Mouse (Mus musculus): ENCODE data around the gene Gja5.
"Not testable (repeated sequence)": the region's sequence is repeated elsewhere in the genome, so short reads cannot be mapped to it uniquely, and the experiment has no call there.

Gja5 gene

GRCm38 (mm10) chr3:97051264-97051744 lies 146.8 kb downstream of the Gja5 start:
- no peaks in the 10 kb centered on the region for H3K36me3 ChIP-seq (ENCODE audit: insufficient read depth, low read length)
- TF ChIP-seq NANOG (IDR thresholded peaks at IDR 0.05; ENCODE audit: borderline replicate concordance, low read length) (no peak), CTCF (conservative IDR thresholded peaks at IDR 0.05; ENCODE audit: low read length) (no peak), POU5F1 (IDR thresholded peaks at IDR 0.05; ENCODE audit: borderline replicate concordance, low read length) (no peak)
- peaks cover 11% of the 10 kb centered on the region for H3K4me1 ChIP-seq (replicated peaks; ENCODE audit: low read depth, low read length)
- 0 out of 2 replicates have a peak overlapping the region, but pooled peaks have one; percentile 3 for H3K4me3 ChIP-seq (replicated peaks; ENCODE audit: low read length)
- H3K9me3 ChIP-seq (ENCODE audit: low read length): no peaks in the 10 kb centered on the region
- H3K27me3 ChIP-seq (ENCODE audit: insufficient read depth, low read length): no peaks in the 10 kb centered on the region

GRCm38 (mm10) chr3:97052069-97052799 lies 147.7 kb downstream of the Gja5 start:
- Histone ChIP-seq H3K27me3 (ENCODE audit: insufficient read depth, low read length) (no peaks in the 10 kb centered on the region), H3K36me3 (ENCODE audit: insufficient read depth, low read length) (no peaks in the 10 kb centered on the region), H3K9me3 (ENCODE audit: low read length) (no peaks in the 10 kb centered on the region), H3K4me1 (replicated peaks; ENCODE audit: low read depth, low read length) (peaks cover 11% of the 10 kb centered on the region), H3K4me3 (replicated peaks; ENCODE audit: low read length) (no peak overlapping the region)
- no peak for TF ChIP-seq CTCF (conservative IDR thresholded peaks at IDR 0.05; ENCODE audit: low read length)
- TF ChIP-seq POU5F1 (IDR thresholded peaks at IDR 0.05; ENCODE audit: borderline replicate concordance, low read length): no peak
- no peak for TF ChIP-seq NANOG (IDR thresholded peaks at IDR 0.05; ENCODE audit: borderline replicate concordance, low read length)

GRCm38 (mm10) chr3:97058704-97059103 lies 154.2 kb downstream of the Gja5 start:
- no peaks in the 10 kb centered on the region for H3K36me3 ChIP-seq (ENCODE audit: insufficient read depth, low read length)
- H3K4me3 ChIP-seq (replicated peaks; ENCODE audit: low read length): no peak overlapping the region
- no peak for TF ChIP-seq NANOG (IDR thresholded peaks at IDR 0.05; ENCODE audit: borderline replicate concordance, low read length)
- TF ChIP-seq POU5F1 (IDR thresholded peaks at IDR 0.05; ENCODE audit: borderline replicate concordance, low read length): no peak
- TF ChIP-seq CTCF (conservative IDR thresholded peaks at IDR 0.05; ENCODE audit: low read length): no peak
- H3K9me3 ChIP-seq (ENCODE audit: low read length): no peaks in the 10 kb centered on the region
- H3K27me3 ChIP-seq (ENCODE audit: insufficient read depth, low read length): no peaks in the 10 kb centered on the region
- H3K4me1 ChIP-seq (replicated peaks; ENCODE audit: low read depth, low read length): no peaks in the 10 kb centered on the region; the same call in 1 of the 2 replicates

- Histone ChIP-seq H3K27me3 (ENCODE audit: insufficient read depth, low read length) (no peaks in the 10 kb centered on the region), H3K36me3 (ENCODE audit: insufficient read depth, low read length) (no peaks in the 10 kb centered on the region), H3K9me3 (ENCODE audit: low read length) (no peaks in the 10 kb centered on the region), H3K4me3 (replicated peaks; ENCODE audit: low read length) (no peak overlapping the region), H3K4me1 (replicated peaks; ENCODE audit: low read depth, low read length) (no peaks in the 10 kb centered on the region; the same call in 1 of the 2 replicates)
- TF ChIP-seq CTCF (conservative IDR thresholded peaks at IDR 0.05; ENCODE audit: low read length): no peak
- TF ChIP-seq POU5F1 (IDR thresholded peaks at IDR 0.05; ENCODE audit: borderline replicate concordance, low read length): no peak
- TF ChIP-seq NANOG (IDR thresholded peaks at IDR 0.05; ENCODE audit: borderline replicate concordance, low read length): no peak
Observed at GRCm38 (mm10) chr3:97060119-97060518, 155.6 kb downstream of the Gja5 start.

- no peaks in the 10 kb centered on the region for H3K9me3 ChIP-seq (ENCODE audit: low read length)
- no peaks in the 10 kb centered on the region; the same call in 1 of the 2 replicates for H3K4me1 ChIP-seq (replicated peaks; ENCODE audit: low read depth, low read length)
- no peak for TF ChIP-seq CTCF (conservative IDR thresholded peaks at IDR 0.05; ENCODE audit: low read length)
- no peak for TF ChIP-seq NANOG (IDR thresholded peaks at IDR 0.05; ENCODE audit: borderline replicate concordance, low read length)
- TF ChIP-seq POU5F1 (IDR thresholded peaks at IDR 0.05; ENCODE audit: borderline replicate concordance, low read length): no peak
- H3K36me3 ChIP-seq (ENCODE audit: insufficient read depth, low read length): no peaks in the 10 kb centered on the region
- H3K27me3 ChIP-seq (ENCODE audit: insufficient read depth, low read length): no peaks in the 10 kb centered on the region
- no peak overlapping the region for H3K4me3 ChIP-seq (replicated peaks; ENCODE audit: low read length)
Observed at GRCm38 (mm10) chr3:97062814-97063213, 158.3 kb downstream of the Gja5 start.

- no peaks in the 10 kb centered on the region; the same call in 1 of the 2 replicates for H3K4me1 ChIP-seq (replicated peaks; ENCODE audit: low read depth, low read length)
- no peaks in the 10 kb centered on the region for H3K27me3 ChIP-seq (ENCODE audit: insufficient read depth, low read length)
- TF ChIP-seq POU5F1 (IDR thresholded peaks at IDR 0.05; ENCODE audit: borderline replicate concordance, low read length) (no peak), CTCF (conservative IDR thresholded peaks at IDR 0.05; ENCODE audit: low read length) (no peak), NANOG (IDR thresholded peaks at IDR 0.05; ENCODE audit: borderline replicate concordance, low read length) (no peak)
- no peak overlapping the region for H3K4me3 ChIP-seq (replicated peaks; ENCODE audit: low read length)
- H3K9me3 ChIP-seq (ENCODE audit: low read length): no peaks in the 10 kb centered on the region
- H3K36me3 ChIP-seq (ENCODE audit: insufficient read depth, low read length): no peaks in the 10 kb centered on the region
Observed at GRCm38 (mm10) chr3:97064046-97064445, 159.6 kb downstream of the Gja5 start.

GRCm38 (mm10) chr3:97069589-97069988 lies 165.1 kb downstream of the Gja5 start:
- not testable (repeated sequence) for H3K9me3 ChIP-seq (ENCODE audit: low read length); H3K27me3 ChIP-seq (ENCODE audit: insufficient read depth, low read length); H3K4me1 ChIP-seq (replicated peaks; ENCODE audit: low read depth, low read length); H3K4me3 ChIP-seq (replicated peaks; ENCODE audit: low read length); H3K36me3 ChIP-seq (ENCODE audit: insufficient read depth, low read length)

- H3K4me1 ChIP-seq (replicated peaks; ENCODE audit: low read depth, low read length); H3K27me3 ChIP-seq (ENCODE audit: insufficient read depth, low read length); H3K4me3 ChIP-seq (replicated peaks; ENCODE audit: low read length); H3K9me3 ChIP-seq (ENCODE audit: low read length); H3K36me3 ChIP-seq (ENCODE audit: insufficient read depth, low read length): not testable (repeated sequence)
Observed at GRCm38 (mm10) chr3:97071916-97072315, 167.4 kb downstream of the Gja5 start.

- not testable (repeated sequence) for H3K4me3 ChIP-seq (replicated peaks; ENCODE audit: low read length); H3K36me3 ChIP-seq (ENCODE audit: insufficient read depth, low read length); H3K4me1 ChIP-seq (replicated peaks; ENCODE audit: low read depth, low read length); H3K9me3 ChIP-seq (ENCODE audit: low read length); H3K27me3 ChIP-seq (ENCODE audit: insufficient read depth, low read length)
Observed at GRCm38 (mm10) chr3:97072361-97072760, 167.9 kb downstream of the Gja5 start.

- not testable (repeated sequence) for H3K27me3 ChIP-seq (ENCODE audit: insufficient read depth, low read length); H3K36me3 ChIP-seq (ENCODE audit: insufficient read depth, low read length)
Observed at GRCm38 (mm10) chr3:97075744-97076350, 171.4 kb downstream of the Gja5 start.

More at GRCm38 (mm10) chr3:97075744-97076350, 171.4 kb downstream of the Gja5 start:
- H3K4me3 ChIP-seq (replicated peaks; ENCODE audit: low read length); H3K9me3 ChIP-seq (ENCODE audit: low read length); H3K4me1 ChIP-seq (replicated peaks; ENCODE audit: low read depth, low read length): not testable (repeated sequence)
